Mouse (Mus musculus): Measurements from ENCODE around the gene Rela.

GRCm38 (mm10) chr19:5620007-5620406 is 17.3 kb upstream of the Rela start:
- no peak for TF ChIP-seq CTCF (conservative IDR thresholded peaks at IDR 0.05; ENCODE audit: insufficient read depth, insufficient read length, low read depth, low read length)
- no peak for TF ChIP-seq POLR2A (IDR thresholded peaks at IDR 0.05; ENCODE audit: low read depth, low read length)
